In genomic region chr3:107545278-107545677, GRCm38 (mm10) we compare ENCODE assay signal across 29 mouse cellular contexts. TPM values are rescaled to one million over a fixed set of nuclear protein-coding genes. Genes with fewer than 3 reads are reported as not detected.
DNase-seq lines count a peak whose midpoint lies in the region; ATAC-seq and TF ChIP-seq lines count a peak whose summit lies in the region.
"Had no signal": no experiment of that assay in that cellular context is flagged by ENCODE, and none has a peak within 500 bp of the region (broad histone marks: within the 10 kb centered on the region; RNA-seq: fewer than 3 reads in every experiment).

No protein-coding gene starts in this region.

- peak; percentile 60 for DNase-seq in forebrain, embryonic 14.5 days (ENCODE audit: low spot score)
- DNase-seq in forebrain, embryonic 10.5 days (ENCODE audit: extremely low spot score, low spot score), result no peak
- DNase-seq in brain, embryonic 14.5 days (ENCODE audit: low read depth), result peak; percentile 70
- no peak for DNase-seq in neural tube, embryonic 11.5 days (ENCODE audit: low spot score)
- no peak for DNase-seq in B cell, adult 2 months
- no peak for DNase-seq in lung, postnatal 0 days (ENCODE audit: low spot score)
- DNase-seq: adrenal gland, postnatal 25 days; cerebellum, adult 11-12 months; cerebellum, postnatal 14 days; gastrocnemius, postnatal 10 days; heart, postnatal 4 days; kidney, adult 2 months; kidney, postnatal 25 days; layer of hippocampus, postnatal 36 days; thymus, adult 2 months; thymus, postnatal 4 days had no signal

- no peaks in the 10 kb centered on the region for H3K9me3 ChIP-seq in forebrain, embryonic 14.5 days (replicated peaks; ENCODE audit: control insufficient read depth, low read length)
- no peaks in the 10 kb centered on the region for H3K9me3 ChIP-seq in forebrain, embryonic 10.5 days
- H3K9me3 ChIP-seq in hindbrain, embryonic 16.5 days (ENCODE audit: control insufficient read depth, low read length), result no peaks in the 10 kb centered on the region
- H3K9me3 ChIP-seq in hindbrain, embryonic 12.5 days (replicated peaks), result no peaks in the 10 kb centered on the region
- H3K9me3 ChIP-seq in neural tube, embryonic 11.5 days (ENCODE audit: control insufficient read depth, low read length), result no peaks in the 10 kb centered on the region
- H3K9me3 ChIP-seq in lung, postnatal 0 days (ENCODE audit: low read length), result no peaks in the 10 kb centered on the region
- H3K9me3 ChIP-seq: embryonic facial prominence, embryonic 12.5 days; heart, embryonic 10.5 days; midbrain, embryonic 10.5 days had no signal

- H3K9ac ChIP-seq in forebrain, embryonic 14.5 days (ENCODE audit: low read length), result no peak overlapping the region
- no peak overlapping the region for H3K9ac ChIP-seq in hindbrain, embryonic 16.5 days (ENCODE audit: low read depth, low read length)
- no peak overlapping the region for H3K9ac ChIP-seq in hindbrain, embryonic 12.5 days
- no peak overlapping the region for H3K9ac ChIP-seq in neural tube, embryonic 11.5 days (ENCODE audit: low read length)
- H3K9ac ChIP-seq in lung, postnatal 0 days (replicated peaks; ENCODE audit: low read depth), result no peak overlapping the region
- H3K9ac ChIP-seq: embryonic facial prominence, embryonic 12.5 days had no signal

- no peak overlapping the region for H3K4me2 ChIP-seq in forebrain, embryonic 14.5 days (ENCODE audit: low read length)
- H3K4me2 ChIP-seq in hindbrain, embryonic 16.5 days (ENCODE audit: low read length), result no peak overlapping the region
- no peak overlapping the region for H3K4me2 ChIP-seq in hindbrain, embryonic 12.5 days (replicated peaks)
- no peak overlapping the region for H3K4me2 ChIP-seq in neural tube, embryonic 11.5 days (ENCODE audit: low read depth)
- no peak overlapping the region for H3K4me2 ChIP-seq in lung, postnatal 0 days (replicated peaks; ENCODE audit: low read depth, low read length)
- H3K4me2 ChIP-seq: embryonic facial prominence, embryonic 12.5 days had no signal

- no peak for TF ChIP-seq CTCF in brain, embryonic 14.5 days (IDR thresholded peaks at IDR 0.05; ENCODE audit: borderline replicate concordance, extremely low read depth, insufficient read depth, insufficient read length)
- TF ChIP-seq CTCF in lung, postnatal 0 days (IDR thresholded peaks at IDR 0.05), result no peak

- no peak for TF ChIP-seq EP300 in lung, postnatal 0 days (IDR thresholded peaks at IDR 0.05)

- peak overlapping the region; percentile 52; the same call in 1 of the 2 replicates for H3K27ac ChIP-seq in forebrain, embryonic 14.5 days (ENCODE audit: low read depth, low read length)
- H3K27ac ChIP-seq in forebrain, embryonic 10.5 days, result no peak overlapping the region
- 0 out of 2 replicates have a peak overlapping the region, but pooled peaks have one; percentile 12 for H3K27ac ChIP-seq in hindbrain, embryonic 16.5 days (ENCODE audit: low read depth, low read length)
- H3K27ac ChIP-seq in hindbrain, embryonic 12.5 days, result no peak overlapping the region
- H3K27ac ChIP-seq in neural tube, embryonic 11.5 days (ENCODE audit: low read depth, low read length), result no peak overlapping the region
- no peak overlapping the region for H3K27ac ChIP-seq in lung, postnatal 0 days (ENCODE audit: low read length)
- H3K27ac ChIP-seq: embryonic facial prominence, embryonic 12.5 days; heart, embryonic 10.5 days; layer of hippocampus, adult 2 months; macrophage; midbrain, embryonic 10.5 days; stomach, postnatal 0 days had no signal

- H3K4me3 ChIP-seq in forebrain, embryonic 14.5 days (ENCODE audit: low read depth, low read length), result no peak overlapping the region
- H3K4me3 ChIP-seq in forebrain, embryonic 10.5 days, result no peak overlapping the region
- H3K4me3 ChIP-seq in hindbrain, embryonic 16.5 days (ENCODE audit: low read length), result no peak overlapping the region
- no peak overlapping the region for H3K4me3 ChIP-seq in hindbrain, embryonic 12.5 days
- no peak overlapping the region for H3K4me3 ChIP-seq in neural tube, embryonic 11.5 days (ENCODE audit: low read depth, low read length)
- H3K4me3 ChIP-seq in lung, postnatal 0 days (ENCODE audit: low read depth, low read length), result no peak overlapping the region
- H3K4me3 ChIP-seq: embryonic facial prominence, embryonic 12.5 days; heart, embryonic 10.5 days; layer of hippocampus, adult 2 months; midbrain, embryonic 10.5 days had no signal

- TF ChIP-seq POLR2A in brain, embryonic 14.5 days (IDR thresholded peaks at IDR 0.05; ENCODE audit: borderline replicate concordance, extremely low read depth, insufficient read depth, insufficient read length, poor library complexity, severe bottlenecking), result no peak

- peaks cover 7% of the 10 kb centered on the region for H3K4me1 ChIP-seq in forebrain, embryonic 14.5 days (ENCODE audit: control insufficient read depth, insufficient read depth, low read length)
- peaks cover 8% of the 10 kb centered on the region for H3K4me1 ChIP-seq in forebrain, embryonic 10.5 days
- peaks cover 6% of the 10 kb centered on the region; the same call in 1 of the 2 replicates for H3K4me1 ChIP-seq in hindbrain, embryonic 16.5 days (ENCODE audit: control insufficient read depth, insufficient read depth, low read depth, low read length)
- no peaks in the 10 kb centered on the region for H3K4me1 ChIP-seq in hindbrain, embryonic 12.5 days
- peaks cover 5% of the 10 kb centered on the region for H3K4me1 ChIP-seq in neural tube, embryonic 11.5 days (ENCODE audit: control insufficient read depth, insufficient read depth, low read length)
- no peaks in the 10 kb centered on the region for H3K4me1 ChIP-seq in lung, postnatal 0 days (ENCODE audit: insufficient read depth, low read depth, low read length)
- H3K4me1 ChIP-seq: heart, embryonic 10.5 days had no signal

- no peaks in the 10 kb centered on the region for H3K27me3 ChIP-seq in forebrain, embryonic 14.5 days (replicated peaks; ENCODE audit: control insufficient read depth, insufficient read depth, low read length)
- H3K27me3 ChIP-seq in forebrain, embryonic 10.5 days (ENCODE audit: poor library complexity, severe bottlenecking), result no peaks in the 10 kb centered on the region
- no peaks in the 10 kb centered on the region for H3K27me3 ChIP-seq in hindbrain, embryonic 16.5 days (replicated peaks; ENCODE audit: control insufficient read depth, insufficient read depth, low read length)
- H3K27me3 ChIP-seq in hindbrain, embryonic 12.5 days, result peaks cover 3% of the 10 kb centered on the region; the same call in 1 of the 2 replicates
- no peaks in the 10 kb centered on the region for H3K27me3 ChIP-seq in neural tube, embryonic 11.5 days (ENCODE audit: control insufficient read depth, insufficient read depth, low read length)
- H3K27me3 ChIP-seq in lung, postnatal 0 days (replicated peaks; ENCODE audit: insufficient read depth, low read length), result no peaks in the 10 kb centered on the region
- H3K27me3 ChIP-seq: embryonic facial prominence, embryonic 12.5 days had no signal

- H3K36me3 ChIP-seq in forebrain, embryonic 14.5 days (ENCODE audit: control insufficient read depth, insufficient read depth, low read length), result no peaks in the 10 kb centered on the region
- no peaks in the 10 kb centered on the region for H3K36me3 ChIP-seq in forebrain, embryonic 10.5 days (replicated peaks)
- no peaks in the 10 kb centered on the region for H3K36me3 ChIP-seq in hindbrain, embryonic 16.5 days (ENCODE audit: control insufficient read depth, insufficient read depth, low read length)
- no peaks in the 10 kb centered on the region for H3K36me3 ChIP-seq in hindbrain, embryonic 12.5 days
- H3K36me3 ChIP-seq in neural tube, embryonic 11.5 days (ENCODE audit: control insufficient read depth, insufficient read depth, low read length), result no peaks in the 10 kb centered on the region
- H3K36me3 ChIP-seq in lung, postnatal 0 days (ENCODE audit: insufficient read depth, low read length), result no peaks in the 10 kb centered on the region
- H3K36me3 ChIP-seq: embryonic facial prominence, embryonic 12.5 days; heart, embryonic 10.5 days; midbrain, embryonic 10.5 days had no signal

- ATAC-seq in forebrain, embryonic 14.5 days, result no peak
- no peak for ATAC-seq in hindbrain, embryonic 16.5 days
- no peak for ATAC-seq in hindbrain, embryonic 12.5 days (ENCODE audit: low FRiP score)
- ATAC-seq in neural tube, embryonic 11.5 days (ENCODE audit: insufficient read depth, low FRiP score, low TSS enrichment), result 0 out of 2 replicates have a peak, but pooled peaks have one; percentile 3
- ATAC-seq in lung, postnatal 0 days, result no peak
- ATAC-seq: CD4-positive, CD25-positive, alpha-beta regulatory T cell, adult 4 months; inflammation-experienced regulatory T-cells, adult 6 months had no signal

- WGBS in forebrain, embryonic 14.5 days, result 72% methylated on average over 5 of the region's 5 CpGs
- 83% methylated on average over 5 of the region's 5 CpGs for WGBS in forebrain, embryonic 10.5 days
- 65% methylated on average over 5 of the region's 5 CpGs for WGBS in hindbrain, embryonic 16.5 days
- 68% methylated on average over 5 of the region's 5 CpGs for WGBS in hindbrain, embryonic 12.5 days
- 58% methylated on average over 5 of the region's 5 CpGs for WGBS in neural tube, embryonic 11.5 days
- WGBS in lung, postnatal 0 days, result 59% methylated on average over 5 of the region's 5 CpGs

RNA-seq across cellular contexts. Expression of gene Ubl4b, which starts 9.6 kb away (rescaled TPM):
- polyA plus RNA-seq in forebrain, embryonic 14.5 days (2014; fragmentation: Nextera tagmentation; extraction: Ambion mirVana), result not detected in 2 replicates
- 0.46 and 0.54 TPM in 2 replicates for polyA plus RNA-seq in forebrain, embryonic 10.5 days (2016; fragmentation: Nextera tagmentation; extraction: Ambion mirVana)
- not detected in 2 replicates for polyA plus RNA-seq in hindbrain, embryonic 16.5 days (2015; fragmentation: Nextera tagmentation; extraction: Ambion mirVana)
- not detected in 2 replicates for polyA plus RNA-seq in hindbrain, embryonic 12.5 days (2016; fragmentation: Nextera tagmentation; extraction: Ambion mirVana)
- polyA plus RNA-seq in brain, embryonic 14.5 days (2012; rRNA removed), result not detected in 2 replicates
- not detected in 2 replicates for polyA plus RNA-seq in neural tube, embryonic 11.5 days (2014; fragmentation: Nextera tagmentation; extraction: Ambion mirVana)
- polyA plus RNA-seq in lung, postnatal 0 days (2015; fragmentation: Nextera tagmentation; extraction: Ambion mirVana), result not detected in 2 replicates
- polyA plus RNA-seq: CD4-positive, CD25-positive, alpha-beta regulatory T cell, adult 4 months; inflammation-experienced regulatory T-cells, adult 6 months; liver, adult 2 months; liver, embryonic 16.5 days; lung, embryonic 16.5 days; macrophage; midbrain, embryonic 10.5 days; stomach, postnatal 0 days had no signal

RNA-seq across cellular contexts. Expression of gene Slc6a17, which starts 27.5 kb away (rescaled TPM):
- polyA plus RNA-seq in forebrain, embryonic 14.5 days (2014; fragmentation: Nextera tagmentation; extraction: Ambion mirVana), result 12.8 and 15.4 TPM in 2 replicates
- polyA plus RNA-seq in forebrain, embryonic 10.5 days (2016; fragmentation: Nextera tagmentation; extraction: Ambion mirVana), result 2.4 and 3.7 TPM in 2 replicates
- 19.1 and 20.4 TPM in 2 replicates for polyA plus RNA-seq in hindbrain, embryonic 16.5 days (2015; fragmentation: Nextera tagmentation; extraction: Ambion mirVana)
- 5.6 and 5.7 TPM in 2 replicates for polyA plus RNA-seq in hindbrain, embryonic 12.5 days (2016; fragmentation: Nextera tagmentation; extraction: Ambion mirVana)
- polyA plus RNA-seq in brain, embryonic 14.5 days (2012; rRNA removed), result 37.6 and 40.2 TPM in 2 replicates
- polyA plus RNA-seq in neural tube, embryonic 11.5 days (2014; fragmentation: Nextera tagmentation; extraction: Ambion mirVana), result 2.6 and 3.6 TPM in 2 replicates
- 0.38 and 0.84 TPM in 2 replicates for polyA plus RNA-seq in lung, postnatal 0 days (2015; fragmentation: Nextera tagmentation; extraction: Ambion mirVana)
- polyA plus RNA-seq: CD4-positive, CD25-positive, alpha-beta regulatory T cell, adult 4 months; inflammation-experienced regulatory T-cells, adult 6 months had no signal

RNA-seq across cellular contexts. Expression of gene Alx3, which starts 49.6 kb away (rescaled TPM):
- polyA plus RNA-seq in forebrain, embryonic 14.5 days (2014; fragmentation: Nextera tagmentation; extraction: Ambion mirVana), result 2.4 and 2.6 TPM in 2 replicates
- polyA plus RNA-seq in forebrain, embryonic 10.5 days (2016; fragmentation: Nextera tagmentation; extraction: Ambion mirVana), result 41.0 and 41.6 TPM in 2 replicates
- polyA plus RNA-seq in hindbrain, embryonic 16.5 days (2015; fragmentation: Nextera tagmentation; extraction: Ambion mirVana), result 0.29 and 0.40 TPM in 2 replicates
- 0.40 and 0.60 TPM in 2 replicates for polyA plus RNA-seq in hindbrain, embryonic 12.5 days (2016; fragmentation: Nextera tagmentation; extraction: Ambion mirVana)
- polyA plus RNA-seq in brain, embryonic 14.5 days (2012; rRNA removed), result 1.2 and 2.4 TPM in 2 replicates
- polyA plus RNA-seq in neural tube, embryonic 11.5 days (2014; fragmentation: Nextera tagmentation; extraction: Ambion mirVana), result 0.88 and 1.5 TPM in 2 replicates
- not detected in 2 replicates for polyA plus RNA-seq in lung, postnatal 0 days (2015; fragmentation: Nextera tagmentation; extraction: Ambion mirVana)
- polyA plus RNA-seq: CD4-positive, CD25-positive, alpha-beta regulatory T cell, adult 4 months; inflammation-experienced regulatory T-cells, adult 6 months; kidney, adult 2 months; liver, adult 2 months; macrophage; stomach, postnatal 0 days had no signal

Comparison
In these comparisons a context has a peak if more than half of its experiments do, and no peak if none do; other contexts are left out.
1. DNase-seq: peak in forebrain, embryonic 14.5 days (single experiment) and brain, embryonic 14.5 days (single experiment); none in forebrain, embryonic 10.5 days (single experiment), neural tube, embryonic 11.5 days (single experiment), B cell, adult 2 months (0 of 2) and lung, postnatal 0 days (single experiment).
2. H3K27ac ChIP-seq: peak in forebrain, embryonic 14.5 days (single experiment) and hindbrain, embryonic 16.5 days (single experiment); none in forebrain, embryonic 10.5 days (single experiment), hindbrain, embryonic 12.5 days (single experiment), neural tube, embryonic 11.5 days (single experiment) and lung, postnatal 0 days (single experiment).
3. RNA of gene Alx3, which starts 49.6 kb away (polyA plus RNA-seq): 41.0 to 41.6 TPM in forebrain, embryonic 10.5 days; 2.4 to 2.6 TPM in forebrain, embryonic 14.5 days, 1.2 to 2.4 TPM in brain, embryonic 14.5 days, 0.88 to 1.5 TPM in neural tube, embryonic 11.5 days, 0.40 to 0.60 TPM in hindbrain, embryonic 12.5 days, 0.29 to 0.40 TPM in hindbrain, embryonic 16.5 days and not detected in lung, postnatal 0 days; every median in the first group is over 10 times any median in the second.